Mouse (Mus musculus) liver, embryonic 14.5 days (tissue): ENCODE data around the gene Usp5. TPM values are rescaled to one million over a fixed set of nuclear protein-coding genes. Genes with fewer than 3 reads are reported as not detected.

ENCODE experiments used
- ATAC-seq: fragments of 200-750 bp; cut with Nextera tagmentation; 2 replicates; pipeline ENCODE4 v1.8.0; 2017; ENCODE audit warnings: moderate number of reproducible peaks, mild to moderate bottlenecking, moderate library complexity; ENCODE audit not compliant: insufficient read depth
- DNase-seq, 3 experiments: peaks; one replicate each; pipeline ENCODE4 v3.0.0-alpha.2; 2012 to 2013; ENCODE audit warnings: low read depth in 3 of 3, low spot score in 3 of 3
- H3K27ac ChIP-seq: fragments of 300-500 bp; sonication (generic); 2 replicates; pipeline ENCODE4 v1.5.1; 2014; ENCODE audit warnings: moderate library complexity, mild to moderate bottlenecking, control low read depth, inconsistent platforms
- H3K27me3 ChIP-seq: fragments of 300-500 bp; sonication (generic); 2 replicates; pipeline ENCODE4 v1.6.1; 2014; ENCODE audit warnings: mild to moderate bottlenecking, low read length, moderate library complexity; ENCODE audit not compliant: control insufficient read depth, insufficient read depth
- H3K36me3 ChIP-seq: fragments of 300-500 bp; sonication (generic); replicated peaks from 2 replicates; pipeline ENCODE4 v1.6.1; 2014; ENCODE audit warnings: low read depth; ENCODE audit not compliant: control insufficient read depth, insufficient read depth
- H3K4me1 ChIP-seq, 2 experiments: fragments of 200-500 bp in 1 of 2; fragments of 300-500 bp in 1 of 2; sonication (generic) in 1 of 2; replicated peaks; 2 replicates each; pipeline ENCODE4 v1.6.1; 2012 to 2014; ENCODE audit warnings: antibody characterized with exemption in 1 of 2, inconsistent platforms in 1 of 2, low read length in 1 of 2; ENCODE audit not compliant: control insufficient read depth in 2 of 2, insufficient read depth in 2 of 2
- H3K4me2 ChIP-seq: fragments of 300-500 bp; sonication (generic); 2 replicates; pipeline ENCODE4 v1.6.1; 2014; ENCODE audit warnings: low read depth, mild to moderate bottlenecking, control low read depth, moderate library complexity
- H3K4me3 ChIP-seq, 2 experiments: fragments of 200-500 bp in 1 of 2; fragments of 300-500 bp in 1 of 2; sonication (generic) in 1 of 2; 2 replicates each; pipeline ENCODE4 v1.5.1; 2012 to 2014; ENCODE audit warnings: low read depth in 2 of 2, low read length in 2 of 2, mild to moderate bottlenecking in 2 of 2, control low read depth in 1 of 2, inconsistent platforms in 1 of 2, moderate library complexity in 1 of 2; ENCODE audit not compliant: insufficient read depth in 1 of 2
- H3K9ac ChIP-seq: fragments of 300-500 bp; sonication (generic); replicated peaks from 2 replicates; pipeline ENCODE4 v1.6.1; 2014; ENCODE audit warnings: mild to moderate bottlenecking, control low read depth, moderate library complexity
- H3K9me3 ChIP-seq: fragments of 300-500 bp; sonication (generic); 2 replicates; pipeline ENCODE4 v1.6.1; 2016; ENCODE audit warnings: low read length, mixed read lengths; ENCODE audit not compliant: control insufficient read depth
- CTCF ChIP-seq: IDR thresholded peaks from 2 replicates; pipeline ENCODE4 v1.5.1; 2016; ENCODE audit warnings: antibody characterized with exemption, low read depth, control low read depth
- EP300 ChIP-seq: IDR thresholded peaks from 2 replicates; pipeline ENCODE4 v1.6.1; 2016; ENCODE audit warnings: antibody characterized with exemption, low read depth
- WGBS: fragments of 180-500 bp; shearing (Covaris S2); extraction: QIAGEN DNeasy Blood & Tissue Kit; methylation state at CpG from one replicate; pipeline ENCODE4 v1.1.7; 2014; ENCODE audit not compliant: insufficient replicate concordance; 5-methylcytosine and 5-hydroxymethylcytosine counted together
- polyA plus RNA-seq, 2 experiments: library from polyadenylated mRNA; depleted of rRNA in 1 of 2; stranded (reverse) in 1 of 2; unstranded in 1 of 2; fragments of >200 nt; fragmentation: Nextera tagmentation in 1 of 2; extraction: Ambion mirVana in 1 of 2; gene quantifications; 2 replicates each; pipeline versions ENCODE4 v1.2.1 to v1.2.3; 2012 to 2014

The Usp5 gene
- polyA plus RNA-seq (2012; rRNA removed) (24.4 and 27.6 TPM in 2 replicates), polyA plus RNA-seq (2014; fragmentation: Nextera tagmentation; extraction: Ambion mirVana) (38.0 and 42.5 TPM in 2 replicates)

DNA sequence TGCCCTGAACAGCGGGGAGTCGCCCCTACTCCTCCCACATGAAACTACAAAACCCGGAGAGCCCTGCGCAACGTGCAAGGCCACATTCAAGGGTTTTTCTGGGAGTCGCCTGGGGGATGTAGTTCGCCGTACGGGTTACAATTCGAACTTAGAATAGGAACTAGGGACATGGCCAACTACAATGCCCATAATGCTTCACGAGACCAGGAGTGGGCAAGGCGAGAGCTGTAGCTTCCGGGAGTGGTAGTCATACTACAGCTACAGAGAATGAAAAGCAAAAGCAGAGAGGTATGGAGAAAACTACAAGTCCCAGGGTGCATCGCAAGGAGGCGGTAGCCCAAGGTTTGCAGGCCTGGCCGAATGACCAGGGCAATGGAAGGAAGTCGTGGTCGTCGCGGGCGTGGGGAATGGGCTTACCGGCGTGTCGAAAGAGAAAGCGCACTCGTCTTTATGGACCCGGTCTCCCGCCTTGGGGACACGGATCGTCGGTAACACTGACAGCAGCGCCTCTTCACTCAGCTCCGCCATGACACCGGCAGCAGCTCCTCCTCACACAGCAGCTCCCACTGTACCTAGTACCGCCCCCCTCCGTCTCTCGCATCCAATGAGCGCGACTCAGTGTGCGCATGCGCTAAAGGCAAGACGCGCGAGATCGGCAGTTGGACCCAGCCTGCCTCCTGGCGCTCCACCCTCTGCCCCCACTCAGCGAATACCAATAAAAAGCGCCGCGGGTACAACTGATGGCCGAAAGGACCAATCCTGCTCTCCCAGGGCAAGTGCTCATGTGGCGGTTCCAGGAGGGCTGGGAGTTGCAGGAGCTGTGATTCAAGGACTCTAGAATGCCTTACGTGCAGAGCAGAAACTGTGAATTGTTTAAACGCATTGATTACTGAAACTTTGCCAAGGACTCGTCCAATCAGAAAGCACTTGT lies at the start of gene Usp5, which contains the start of gene Cdca3:
Gene Usp5 (minus strand): TSS at position 617 of the 931 bp plus-strand sequence.
Gene Cdca3 (plus strand): TSS at position 680 of the 931 bp plus-strand sequence.
- Histone ChIP-seq H3K4me3 (peak within 1 kb of the TSS; percentile 81 to 87), H3K9me3 (no peaks in the 10 kb centered on the region), H3K4me2 (peak within 1 kb of the TSS; percentile 98), H3K36me3 (peaks cover 38% of the 10 kb centered on the region), H3K9ac (peak within 1 kb of the TSS; percentile 93), H3K27ac (peak within 1 kb of the TSS; percentile 84), H3K27me3 (no peaks in the 10 kb centered on the region), H3K4me1 (peaks cover 6 to 9% of the 10 kb centered on the region in 2 experiments; a peak in 3 of 4 replicates)
- under 1% methylated on average over 55 of the region's 55 CpGs for WGBS
- peak; percentile 86 for ATAC-seq
- TF ChIP-seq EP300 (no peak), CTCF (peak; percentile 20)
- peak; percentile 99 to 100 (median 99) for DNase-seq

DNA sequence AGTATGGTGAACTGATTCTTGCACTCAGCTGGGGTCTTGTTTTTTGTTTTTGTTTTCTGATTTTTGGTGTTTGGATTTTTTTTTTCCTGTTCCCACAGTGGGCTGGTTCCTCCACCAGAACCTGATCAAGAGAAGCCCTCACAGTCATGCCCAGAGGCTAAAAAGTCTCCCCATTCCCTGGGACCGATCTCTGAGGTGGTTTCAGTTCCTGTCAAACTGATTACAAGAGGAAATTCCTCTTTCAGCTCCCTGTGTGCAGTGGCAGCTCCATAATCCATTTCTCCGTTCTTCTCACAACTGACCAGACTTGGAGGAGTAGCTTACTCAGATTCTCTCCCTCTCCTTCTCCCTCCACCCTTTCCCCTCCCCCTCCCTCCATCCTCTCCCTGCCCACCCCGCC lies 45.1 kb upstream of the Usp5 start:
- Histone ChIP-seq H3K27me3 (no peaks in the 10 kb centered on the region; the same call in 1 of the 2 replicates), H3K36me3 (no peaks in the 10 kb centered on the region), H3K4me1 (no peaks in the 10 kb centered on the region), H3K9me3 (no peaks in the 10 kb centered on the region), H3K9ac (no peak overlapping the region), H3K4me3 (no peak overlapping the region), H3K27ac (no peak overlapping the region), H3K4me2 (no peak overlapping the region)
- TF ChIP-seq CTCF (no peak), EP300 (no peak)
- no peak for DNase-seq
- ATAC-seq: no peak
- WGBS: 11% methylated on average over 3 of the region's 3 CpGs

DNA sequence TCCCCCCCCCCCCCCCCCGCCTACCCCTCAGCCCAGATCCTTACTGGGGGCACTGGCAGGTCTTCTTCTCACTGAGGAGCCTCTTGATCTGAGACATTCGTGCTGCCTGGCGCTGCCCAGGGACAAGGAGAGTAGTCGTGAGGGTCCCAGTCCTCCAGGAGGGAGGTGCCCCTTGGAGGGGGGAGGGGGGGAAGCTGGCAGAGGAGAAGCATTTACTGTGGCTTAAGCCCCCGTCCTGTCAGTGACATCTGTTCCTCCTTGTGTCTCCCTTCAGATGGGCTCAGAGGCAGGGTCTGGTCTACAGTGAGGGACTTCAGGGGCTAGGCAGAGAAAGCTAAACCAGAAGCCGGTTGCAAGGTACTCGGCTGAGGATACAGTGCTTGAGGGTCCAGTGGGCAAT lies 37.3 kb upstream of the Usp5 start:
- TF ChIP-seq EP300: no peak
- TF ChIP-seq CTCF: no peak

DNA sequence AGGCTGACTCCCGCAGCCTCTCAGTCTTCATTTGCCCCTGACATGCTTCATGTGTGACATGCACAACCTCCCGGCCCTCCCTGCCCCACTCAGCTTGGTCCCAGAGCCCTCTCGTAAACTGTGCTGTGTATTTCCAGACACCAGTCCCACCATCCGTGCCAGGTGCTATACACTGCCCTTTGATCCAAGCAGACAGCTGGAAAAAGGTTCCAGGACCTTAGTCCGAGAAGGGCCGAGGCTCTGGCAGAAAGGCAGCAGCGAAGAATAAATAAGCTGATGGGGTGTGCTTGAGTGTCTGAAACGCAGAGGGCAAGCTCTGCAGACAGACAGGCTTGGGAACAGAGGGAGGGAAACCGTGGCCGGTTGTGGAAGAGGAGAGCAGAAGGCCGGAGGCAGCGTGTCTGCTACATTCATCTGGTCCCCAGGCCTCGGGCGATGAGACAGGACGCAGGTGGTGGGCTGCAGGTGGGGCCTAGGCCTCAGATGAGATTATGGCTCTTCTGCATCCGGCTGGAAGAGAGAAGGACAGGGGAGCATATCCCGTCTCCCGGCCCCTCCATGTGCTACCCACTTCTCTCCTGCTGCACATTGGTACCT lies 36.6 kb upstream of the Usp5 start:
- 59% methylated on average over 18 of the region's 18 CpGs for whole genome bisulfite sequencing

More for the DNA sequence above, 37.3 kb upstream of the Usp5 start:
- ATAC-seq (no peak), DNase-seq (no peak)
- Histone ChIP-seq H3K9me3 (no peaks in the 10 kb centered on the region), H3K36me3 (no peaks in the 10 kb centered on the region), H3K27ac (no peak overlapping the region), H3K4me3 (no peak overlapping the region), H3K9ac (no peak overlapping the region), H3K4me2 (no peak overlapping the region), H3K27me3 (peaks cover 31% of the 10 kb centered on the region), H3K4me1 (no peaks in the 10 kb centered on the region)
- WGBS: 57% methylated on average over 6 of the region's 7 CpGs

More for the DNA sequence above, 36.6 kb upstream of the Usp5 start:
- Histone ChIP-seq H3K27ac (no peak overlapping the region), H3K4me1 (no peaks in the 10 kb centered on the region), H3K27me3 (peaks cover 31% of the 10 kb centered on the region), H3K4me3 (no peak overlapping the region), H3K4me2 (no peak overlapping the region), H3K9ac (no peak overlapping the region), H3K9me3 (no peaks in the 10 kb centered on the region), H3K36me3 (no peaks in the 10 kb centered on the region)
- TF ChIP-seq EP300 (no peak), CTCF (no peak)
- DNase-seq: no peak
- ATAC-seq: no peak
